Comparison of ENCODE assay signal across 10 mouse cellular contexts in the genomic region with DNA sequence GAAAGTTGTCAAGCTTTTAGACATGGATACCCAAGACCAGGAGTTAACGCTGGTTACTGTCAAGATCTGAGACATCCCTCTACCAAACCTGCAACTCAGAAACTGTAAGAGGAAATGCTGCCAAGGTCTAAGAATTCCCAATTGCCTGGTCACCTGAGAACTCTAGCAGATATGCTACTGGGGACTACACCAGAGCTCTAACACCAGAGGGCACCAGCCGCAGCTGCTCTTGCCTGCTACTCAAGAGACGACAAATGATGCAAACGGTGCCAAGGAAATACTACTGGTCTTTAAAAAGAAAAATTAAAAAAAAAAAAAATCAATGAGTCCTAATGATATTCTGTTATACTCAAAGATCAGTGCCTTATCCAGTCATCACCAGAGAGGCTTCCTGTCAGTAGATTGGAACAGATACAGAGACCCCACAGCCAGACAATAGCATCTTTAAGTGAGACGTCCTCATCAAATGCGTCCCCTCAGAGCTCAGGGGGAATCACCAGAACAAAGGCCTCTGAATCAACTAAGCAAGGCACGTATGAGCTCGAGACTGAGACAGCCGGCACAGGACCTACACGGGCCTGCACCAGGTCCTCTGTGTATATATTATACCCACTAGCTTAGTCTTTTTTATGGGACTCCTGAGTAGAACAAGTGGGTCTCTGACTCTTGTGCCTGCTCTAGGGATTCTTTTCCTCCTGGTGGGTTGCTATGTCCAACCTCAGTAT. TPM values are rescaled to one million over a fixed set of nuclear protein-coding genes. Genes with fewer than 3 reads are reported as not detected.
DNase-seq lines count a peak whose midpoint lies in the region; ATAC-seq and TF ChIP-seq lines count a peak whose summit lies in the region.
"Had no signal": no experiment of that assay in that cellular context is flagged by ENCODE, and none has a peak within 500 bp of the region (broad histone marks: within the 10 kb centered on the region; RNA-seq: fewer than 3 reads in every experiment).

No protein-coding gene starts in this region.

- in situ Hi-C loops in CH12.LX (cut with MboI; ENCODE audit: low pct_ligation_motif_present, low pct_unique_long_range_greater_than_20kb, low sequenced_read_pairs): loop anchor here (5.0 kb wide), 1 partner anchor 33 kb away; no protein-coding TSS in a partner anchor

- TF ChIP-seq POLR2A in kidney, adult 2 months (IDR thresholded peaks at IDR 0.05; ENCODE audit: low read depth, low read length): no peak
- no peak for TF ChIP-seq POLR2A in CH12.LX (IDR thresholded peaks at IDR 0.05; ENCODE audit: low read depth, low read length)

- 62% methylated on average over 10 of the region's 10 CpGs for WGBS in kidney, adult 2 months
- WGBS in kidney, embryonic 15.5 days: 74% methylated on average over 10 of the region's 10 CpGs
- 56% methylated on average over 10 of the region's 10 CpGs for WGBS in hindbrain, embryonic 10.5 days

- no peak overlapping the region for H3K27ac ChIP-seq in kidney, adult 2 months (ENCODE audit: insufficient read depth, low read depth, low read length)
- H3K27ac ChIP-seq in kidney, embryonic 15.5 days: no peak overlapping the region
- H3K27ac ChIP-seq in CH12.LX (ENCODE audit: insufficient read depth, low read depth): no peak overlapping the region
- peak overlapping the region; percentile 56 for H3K27ac ChIP-seq in hindbrain, embryonic 10.5 days
- H3K27ac ChIP-seq: liver, embryonic 13.5 days had no signal

- peak; percentile 66 for TF ChIP-seq CTCF in kidney, adult 2 months (conservative IDR thresholded peaks at IDR 0.05; ENCODE audit: insufficient read depth, insufficient read length, low read depth, low read length)
- TF ChIP-seq CTCF in CH12.LX (conservative IDR thresholded peaks at IDR 0.05 in 1 of 2, IDR thresholded peaks at IDR 0.05 in 1 of 2; ENCODE audit: low read depth in 2 of 2, low read length in 2 of 2): peak in 1 of 2 experiments; percentile 62; a peak in 2 of 4 replicates

- no peaks in the 10 kb centered on the region for H3K4me1 ChIP-seq in kidney, adult 2 months (ENCODE audit: control insufficient read depth, insufficient read depth, low read length)
- H3K4me1 ChIP-seq in kidney, embryonic 15.5 days: no peaks in the 10 kb centered on the region
- H3K4me1 ChIP-seq in CH12.LX (ENCODE audit: control insufficient read depth in 1 of 2, insufficient read depth in 2 of 2): peaks cover 6 to 39% of the 10 kb centered on the region in 2 experiments; a peak in 3 of 4 replicates
- peaks cover 4% of the 10 kb centered on the region; the same call in 1 of the 2 replicates for H3K4me1 ChIP-seq in hindbrain, embryonic 10.5 days (replicated peaks)

- H3K36me3 ChIP-seq in kidney, adult 2 months (ENCODE audit: control insufficient read depth, insufficient read depth, low read length): peaks cover 7% of the 10 kb centered on the region; the same call in 1 of the 2 replicates
- peaks cover 48% of the 10 kb centered on the region for H3K36me3 ChIP-seq in kidney, embryonic 15.5 days
- peaks cover 36 to 57% of the 10 kb centered on the region in 2 experiments for H3K36me3 ChIP-seq in CH12.LX (replicated peaks in 1 of 2; ENCODE audit: control insufficient read depth in 1 of 2, insufficient read depth in 1 of 2, low read length in 1 of 2)
- peaks cover 59% of the 10 kb centered on the region for H3K36me3 ChIP-seq in hindbrain, embryonic 10.5 days

- no peak for ATAC-seq in kidney, embryonic 15.5 days (replicated peaks; ENCODE audit: low FRiP score)
- ATAC-seq in megakaryocyte-erythroid progenitor cell, adult 5-6 weeks (replicated peaks; ENCODE audit: low FRiP score, low TSS enrichment, poor library complexity, severe bottlenecking): peak; percentile 55; the same call in 1 of the 2 replicates
- no peak for ATAC-seq in monocyte, adult 5-6 weeks (replicated peaks; ENCODE audit: insufficient number of reproducible peaks, low FRiP score, low TSS enrichment, poor library complexity, severe bottlenecking)

- no peaks in the 10 kb centered on the region for H3K9me3 ChIP-seq in kidney, embryonic 15.5 days (replicated peaks)
- H3K9me3 ChIP-seq in CH12.LX (replicated peaks; ENCODE audit: low read length): no peaks in the 10 kb centered on the region
- no peaks in the 10 kb centered on the region for H3K9me3 ChIP-seq in hindbrain, embryonic 10.5 days
- H3K9me3 ChIP-seq: liver, embryonic 13.5 days; stomach, embryonic 15.5 days had no signal

- H3K4me2 ChIP-seq in kidney, embryonic 15.5 days: no peak overlapping the region
- H3K4me2 ChIP-seq in CH12.LX (ENCODE audit: insufficient read depth, low read depth, poor library complexity, severe bottlenecking): no peak overlapping the region
- H3K4me2 ChIP-seq: liver, embryonic 13.5 days; stomach, embryonic 15.5 days had no signal

- dilution Hi-C loops in CH12.LX (cut with MboI; ENCODE audit: extremely low pct_ligation_motif_present, extremely low pct_unique_long_range_greater_than_20kb, low sequenced_read_pairs): no loop called here

- no peak for TF ChIP-seq EP300 in CH12.LX (IDR thresholded peaks at IDR 0.05; ENCODE audit: low read length)

- no peak overlapping the region for H3K9ac ChIP-seq in kidney, embryonic 15.5 days
- H3K9ac ChIP-seq in CH12.LX (ENCODE audit: insufficient read depth, low read depth): no peak overlapping the region
- H3K9ac ChIP-seq: liver, embryonic 13.5 days; stomach, embryonic 15.5 days had no signal

- TF ChIP-seq RAD21 in CH12.LX (IDR thresholded peaks at IDR 0.05; ENCODE audit: low read depth, low read length): peak; percentile 37

- no peaks in the 10 kb centered on the region for H3K27me3 ChIP-seq in kidney, adult 2 months (replicated peaks; ENCODE audit: control insufficient read depth, insufficient read depth, low read length)
- no peaks in the 10 kb centered on the region for H3K27me3 ChIP-seq in kidney, embryonic 15.5 days
- H3K27me3 ChIP-seq in CH12.LX (replicated peaks): no peaks in the 10 kb centered on the region
- H3K27me3 ChIP-seq in hindbrain, embryonic 10.5 days (ENCODE audit: insufficient read depth, poor library complexity, severe bottlenecking): no peaks in the 10 kb centered on the region
- H3K27me3 ChIP-seq: liver, embryonic 13.5 days; stomach, embryonic 15.5 days had no signal

- no peak overlapping the region for H3K4me3 ChIP-seq in kidney, adult 2 months (ENCODE audit: insufficient read depth, low read depth, low read length)
- no peak overlapping the region for H3K4me3 ChIP-seq in kidney, embryonic 15.5 days (replicated peaks)
- H3K4me3 ChIP-seq in CH12.LX (replicated peaks in 1 of 3; ENCODE audit: low read depth in 2 of 3, low read length in 2 of 3, poor library complexity in 1 of 3): no peak overlapping the region
- no peak overlapping the region for H3K4me3 ChIP-seq in hindbrain, embryonic 10.5 days
- H3K4me3 ChIP-seq: liver, embryonic 13.5 days; stomach, embryonic 15.5 days had no signal

- DNase-seq in adrenal gland, adult 2 months: peak; percentile 38
- no peak for DNase-seq in adrenal gland, postnatal 4 days (ENCODE audit: low spot score in 2 of 2)
- peak; percentile 63 for DNase-seq in kidney, adult 2 months
- no peak for DNase-seq in CH12.LX (ENCODE audit: extremely low read depth)
- DNase-seq in hindbrain, embryonic 10.5 days (ENCODE audit: low spot score): no peak
- DNase-seq: liver, embryonic 13.5 days had no signal

- H3K79me2 ChIP-seq in CH12.LX (replicated peaks; ENCODE audit: control insufficient read depth, extremely low read depth, insufficient read depth, poor library complexity, severe bottlenecking): no peaks in the 10 kb centered on the region

RNA-seq across cellular contexts. Expression of gene Pdia4, which starts 19.0 kb away (rescaled TPM):
- total RNA-seq in adrenal gland, adult 2 months (2021): 100 to 1,000 TPM in 1 of 2 experiments, 10 to 100 TPM in 1; 93.2 to 114 TPM
- polyA plus RNA-seq in adrenal gland, adult 2 months (2012; rRNA removed): 7.9 and 8.7 TPM in 2 replicates
- total RNA-seq in adrenal gland, postnatal 4 days (2021): 100 to 1,000 TPM; 115 to 130 TPM
- 38.9 and 44.0 TPM in 2 replicates for polyA plus RNA-seq in kidney, adult 2 months (2012; rRNA removed)
- 353 TPM in 2 replicates for polyA plus RNA-seq in kidney, embryonic 15.5 days (2015; fragmentation: Nextera tagmentation; extraction: Ambion mirVana)
- 186 and 259 TPM in 2 replicates for total RNA-seq in CH12.LX (2012; rRNA removed)
- total RNA-seq in CH12.LX (2014; rRNA removed): 239 and 242 TPM in 2 replicates
- 204 and 205 TPM in 2 replicates for polyA plus RNA-seq in CH12.LX (2012; ENCODE audit: insufficient read length, low read depth)
- polyA plus RNA-seq in hindbrain, embryonic 10.5 days (2016; fragmentation: Nextera tagmentation; extraction: Ambion mirVana): 242 and 299 TPM in 2 replicates
- total RNA-seq in megakaryocyte-erythroid progenitor cell, adult 5-6 weeks (2014; fragmentation: Nextera tagmentation): 35.8 and 38.1 TPM in 2 replicates
- 152 and 153 TPM in 2 replicates for total RNA-seq in megakaryocyte-erythroid progenitor cell, adult 5-6 weeks (2017)
- total RNA-seq in monocyte, adult 5-6 weeks (2017): 164 to 238 TPM (median 188 TPM) in 3 replicates

RNA-seq across cellular contexts. Expression of gene Zfp786, which starts 36.4 kb away (rescaled TPM):
- under 1 TPM; 0.78 to 0.93 TPM for total RNA-seq in adrenal gland, adult 2 months (2021)
- 0.30 and 0.37 TPM in 2 replicates for polyA plus RNA-seq in adrenal gland, adult 2 months (2012; rRNA removed)
- 1 to 10 TPM; 2.1 to 2.7 TPM for total RNA-seq in adrenal gland, postnatal 4 days (2021)
- 0.19 and 0.37 TPM in 2 replicates for polyA plus RNA-seq in kidney, adult 2 months (2012; rRNA removed)
- polyA plus RNA-seq in kidney, embryonic 15.5 days (2015; fragmentation: Nextera tagmentation; extraction: Ambion mirVana): 3.7 and 4.1 TPM in 2 replicates
- 0.55 and 0.89 TPM in 2 replicates for total RNA-seq in CH12.LX (2012; rRNA removed)
- total RNA-seq in CH12.LX (2014; rRNA removed): 0.30 and 0.36 TPM in 2 replicates
- polyA plus RNA-seq in CH12.LX (2012; ENCODE audit: insufficient read length, low read depth): 0.20 and 0.40 TPM in 2 replicates
- polyA plus RNA-seq in hindbrain, embryonic 10.5 days (2016; fragmentation: Nextera tagmentation; extraction: Ambion mirVana): 7.0 TPM in 2 replicates
- total RNA-seq in megakaryocyte-erythroid progenitor cell, adult 5-6 weeks (2014; fragmentation: Nextera tagmentation): 0.87 and 2.4 TPM in 2 replicates
- total RNA-seq in megakaryocyte-erythroid progenitor cell, adult 5-6 weeks (2017): 0.70 and 4.2 TPM in 2 replicates
- total RNA-seq in monocyte, adult 5-6 weeks (2017): not detected in 3 replicates

RNA-seq across cellular contexts. Expression of gene Zfp398, which starts 41.2 kb away (rescaled TPM):
- 10 to 100 TPM; 10.5 to 12.1 TPM for total RNA-seq in adrenal gland, adult 2 months (2021)
- polyA plus RNA-seq in adrenal gland, adult 2 months (2012; rRNA removed): 11.7 and 13.4 TPM in 2 replicates
- 10 to 100 TPM; 16.7 to 18.0 TPM for total RNA-seq in adrenal gland, postnatal 4 days (2021)
- 7.2 and 9.0 TPM in 2 replicates for polyA plus RNA-seq in kidney, adult 2 months (2012; rRNA removed)
- polyA plus RNA-seq in kidney, embryonic 15.5 days (2015; fragmentation: Nextera tagmentation; extraction: Ambion mirVana): 9.5 and 10.1 TPM in 2 replicates
- total RNA-seq in CH12.LX (2012; rRNA removed): 1.8 and 2.2 TPM in 2 replicates
- total RNA-seq in CH12.LX (2014; rRNA removed): 1.5 and 1.8 TPM in 2 replicates
- 4.4 and 4.6 TPM in 2 replicates for polyA plus RNA-seq in CH12.LX (2012; ENCODE audit: insufficient read length, low read depth)
- polyA plus RNA-seq in hindbrain, embryonic 10.5 days (2016; fragmentation: Nextera tagmentation; extraction: Ambion mirVana): 8.1 and 9.7 TPM in 2 replicates
- total RNA-seq in megakaryocyte-erythroid progenitor cell, adult 5-6 weeks (2014; fragmentation: Nextera tagmentation): 18.4 and 19.4 TPM in 2 replicates
- total RNA-seq in megakaryocyte-erythroid progenitor cell, adult 5-6 weeks (2017): 15.7 and 20.1 TPM in 2 replicates
- 14.8 to 26.5 TPM (median 15.0 TPM) in 3 replicates for total RNA-seq in monocyte, adult 5-6 weeks (2017)

Comparison
In these comparisons a context has a peak if more than half of its experiments do, and no peak if none do; other contexts are left out.
1. DNase-seq: peak in adrenal gland, adult 2 months (single experiment) and kidney, adult 2 months (single experiment); none in adrenal gland, postnatal 4 days (0 of 2), CH12.LX (single experiment) and hindbrain, embryonic 10.5 days (single experiment).